Mouse (Mus musculus) stomach, embryonic 15.5 days (tissue): ENCODE data around the gene Shank3. TPM values are rescaled to one million over a fixed set of nuclear protein-coding genes. Genes with fewer than 3 reads are reported as not detected.

Source experiments
- ATAC-seq: fragments of 200-750 bp; cut with Nextera tagmentation; 2 replicates; pipeline ENCODE4 v1.8.0; 2017; ENCODE audit warnings: low read depth, moderate number of reproducible peaks, moderate TSS enrichment; ENCODE audit not compliant: insufficient read depth, low FRiP score
- H3K27ac ChIP-seq: fragments of 300-500 bp; sonication (generic); 2 replicates; pipeline ENCODE4 v1.5.1; 2015; ENCODE audit warnings: mild to moderate bottlenecking, inconsistent platforms
- H3K27me3 ChIP-seq: fragments of 300-500 bp; sonication (generic); replicated peaks from 2 replicates; pipeline ENCODE4 v1.6.1; 2015; ENCODE audit warnings: inconsistent platforms
- H3K36me3 ChIP-seq: fragments of 300-500 bp; sonication (generic); 2 replicates; pipeline ENCODE4 v1.6.1; 2015; ENCODE audit warnings: inconsistent platforms
- H3K4me1 ChIP-seq: fragments of 300-500 bp; sonication (generic); 2 replicates; pipeline ENCODE4 v1.6.1; 2015; ENCODE audit warnings: inconsistent platforms
- H3K4me2 ChIP-seq: fragments of 300-500 bp; sonication (generic); 2 replicates; pipeline ENCODE4 v1.6.1; 2015; ENCODE audit warnings: mild to moderate bottlenecking, inconsistent platforms
- H3K4me3 ChIP-seq: fragments of 300-500 bp; sonication (generic); replicated peaks from 2 replicates; pipeline ENCODE4 v1.5.1; 2015; ENCODE audit warnings: inconsistent platforms
- H3K9ac ChIP-seq: fragments of 300-500 bp; sonication (generic); 2 replicates; pipeline ENCODE4 v1.6.1; 2015; ENCODE audit warnings: inconsistent platforms
- H3K9me3 ChIP-seq: fragments of 300-500 bp; sonication (generic); 2 replicates; pipeline ENCODE4 v1.6.1; 2016; ENCODE audit warnings: inconsistent platforms
- WGBS: fragments of 180-500 bp; shearing (Covaris S2); methylation state at CpG from one replicate; pipeline ENCODE4 v1.1.7; 2015; 5-methylcytosine and 5-hydroxymethylcytosine counted together
- polyA plus RNA-seq: library from polyadenylated mRNA; unstranded; fragments of >200 nt; fragmentation: Nextera tagmentation; extraction: Ambion mirVana; gene quantifications from 2 replicates; pipeline ENCODE4 v1.2.1, GENCODE M21; 2015

Gene Shank3
- polyA plus RNA-seq, 1 experiment from 2014 or later, result 1.9 TPM

DNA sequence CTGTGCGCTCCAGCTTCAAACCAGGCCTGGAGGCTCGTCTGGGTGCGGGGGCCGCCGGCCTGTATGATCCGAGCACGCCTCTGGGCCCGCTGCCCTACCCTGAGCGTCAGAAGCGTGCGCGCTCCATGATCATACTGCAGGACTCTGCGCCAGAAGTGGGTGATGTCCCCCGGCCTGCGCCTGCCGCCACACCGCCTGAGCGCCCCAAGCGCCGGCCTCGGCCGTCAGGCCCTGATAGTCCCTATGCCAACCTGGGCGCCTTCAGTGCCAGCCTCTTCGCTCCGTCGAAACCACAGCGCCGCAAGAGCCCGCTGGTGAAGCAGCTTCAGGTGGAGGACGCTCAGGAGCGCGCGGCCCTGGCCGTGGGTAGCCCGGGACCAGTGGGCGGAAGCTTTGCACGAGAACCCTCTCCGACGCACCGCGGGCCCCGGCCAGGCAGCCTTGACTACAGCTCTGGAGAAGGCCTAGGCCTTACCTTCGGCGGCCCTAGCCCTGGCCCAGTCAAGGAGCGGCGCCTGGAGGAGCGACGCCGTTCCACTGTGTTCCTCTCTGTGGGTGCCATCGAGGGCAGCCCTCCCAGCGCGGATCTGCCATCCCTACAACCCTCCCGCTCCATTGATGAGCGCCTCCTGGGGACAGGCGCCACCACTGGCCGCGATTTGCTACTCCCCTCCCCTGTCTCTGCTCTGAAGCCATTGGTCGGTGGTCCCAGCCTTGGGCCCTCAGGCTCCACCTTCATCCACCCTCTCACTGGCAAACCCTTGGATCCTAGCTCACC is 48.6 kb downstream of the Shank3 start:
- no peaks in the 10 kb centered on the region for H3K9me3 ChIP-seq
- H3K36me3 ChIP-seq, result 0 out of 2 replicates have a peak, but pooled peaks cover 9% of the 10 kb centered on the region
- no peak overlapping the region for H3K9ac ChIP-seq
- H3K4me1 ChIP-seq, result 0 out of 2 replicates have a peak, but pooled peaks cover 5% of the 10 kb centered on the region
- WGBS, result 35% methylated on average over 58 of the region's 58 CpGs
- ATAC-seq, result peak; percentile 57
- H3K27me3 ChIP-seq, result peaks cover 16% of the 10 kb centered on the region
- H3K4me2 ChIP-seq, result peak overlapping the region; percentile 53
- no peak overlapping the region for H3K27ac ChIP-seq
- peak overlapping the region; percentile 28 for H3K4me3 ChIP-seq

DNA sequence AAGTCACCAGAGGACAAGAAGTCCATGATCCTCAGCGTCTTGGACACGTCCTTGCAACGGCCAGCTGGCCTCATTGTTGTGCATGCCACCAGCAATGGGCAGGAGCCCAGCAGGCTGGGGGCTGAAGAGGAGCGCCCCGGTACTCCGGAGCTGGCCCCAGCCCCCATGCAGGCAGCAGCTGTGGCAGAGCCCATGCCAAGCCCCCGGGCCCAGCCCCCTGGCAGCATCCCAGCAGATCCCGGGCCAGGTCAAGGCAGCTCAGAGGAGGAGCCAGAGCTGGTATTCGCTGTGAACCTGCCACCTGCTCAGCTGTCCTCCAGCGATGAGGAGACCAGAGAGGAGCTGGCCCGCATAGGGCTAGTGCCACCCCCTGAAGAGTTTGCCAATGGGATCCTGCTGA is 49.4 kb downstream of the Shank3 start:
- H3K9ac ChIP-seq, result no peak overlapping the region
- 0 out of 2 replicates have a peak, but pooled peaks cover 5% of the 10 kb centered on the region for H3K4me1 ChIP-seq
- H3K4me2 ChIP-seq, result peak overlapping the region; percentile 53; the same call in 1 of the 2 replicates
- no peaks in the 10 kb centered on the region for H3K9me3 ChIP-seq
- peaks cover 16% of the 10 kb centered on the region for H3K27me3 ChIP-seq
- H3K4me3 ChIP-seq, result 0 out of 2 replicates have a peak overlapping the region, but pooled peaks have one; percentile 28
- no peak for ATAC-seq
- H3K36me3 ChIP-seq, result 0 out of 2 replicates have a peak, but pooled peaks cover 9% of the 10 kb centered on the region
- 43% methylated on average over 11 of the region's 11 CpGs for WGBS
- H3K27ac ChIP-seq, result no peak overlapping the region

DNA sequence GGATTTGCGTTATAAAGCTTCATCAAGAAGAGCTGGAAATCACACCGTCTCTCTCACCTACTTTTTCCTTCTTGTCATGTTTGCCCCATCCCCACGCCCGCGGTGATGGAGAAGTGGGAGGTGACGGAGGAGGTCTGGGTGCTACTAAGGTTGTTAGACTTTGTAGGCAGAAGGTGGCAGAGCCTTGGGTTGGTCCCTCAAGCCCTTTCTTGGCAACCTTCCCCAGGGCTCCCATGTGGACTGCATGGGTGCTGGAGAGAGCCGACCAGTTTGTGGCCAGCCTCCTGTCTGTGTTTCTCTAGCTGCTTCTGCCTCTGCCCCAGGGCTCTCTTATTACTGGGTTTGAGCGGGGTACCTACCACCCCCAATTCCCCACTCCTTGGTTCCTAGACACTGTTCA is 51.1 kb downstream of the Shank3 start:
- ATAC-seq, result no peak
- no peak overlapping the region for H3K4me2 ChIP-seq
- H3K9me3 ChIP-seq, result no peaks in the 10 kb centered on the region
- no peak overlapping the region for H3K9ac ChIP-seq
- H3K27ac ChIP-seq, result no peak overlapping the region
- H3K4me1 ChIP-seq, result 0 out of 2 replicates have a peak, but pooled peaks cover 5% of the 10 kb centered on the region
- no peak overlapping the region for H3K4me3 ChIP-seq
- 0 out of 2 replicates have a peak, but pooled peaks cover 9% of the 10 kb centered on the region for H3K36me3 ChIP-seq
- H3K27me3 ChIP-seq, result peaks cover 16% of the 10 kb centered on the region
- 89% methylated on average over 8 of the region's 8 CpGs for WGBS

DNA sequence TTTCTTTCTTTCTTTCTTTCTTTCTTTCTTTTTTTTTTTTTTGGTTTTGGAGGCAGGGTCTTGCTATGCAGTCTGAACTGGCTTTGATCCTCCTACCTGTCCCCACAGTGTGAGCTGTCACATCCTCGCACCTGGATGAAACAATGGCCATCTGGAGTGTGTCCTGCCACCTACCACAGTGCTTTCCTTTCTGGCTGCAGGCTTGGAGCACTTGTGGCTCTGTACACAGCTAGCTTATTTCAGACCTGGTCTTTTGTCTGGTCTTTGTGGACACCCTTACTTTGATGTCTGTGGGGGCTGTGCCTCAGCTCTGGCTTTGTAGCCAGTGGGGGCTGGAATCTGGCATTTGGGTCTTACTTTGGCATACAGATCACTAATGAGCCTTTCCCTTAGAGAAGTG is 52.3 kb downstream of the Shank3 start:
- Histone ChIP-seq H3K9me3 (no peaks in the 10 kb centered on the region), H3K36me3 (0 out of 2 replicates have a peak, but pooled peaks cover 9% of the 10 kb centered on the region), H3K9ac (no peak overlapping the region), H3K27me3 (peaks cover 21% of the 10 kb centered on the region), H3K4me2 (no peak overlapping the region), H3K4me3 (no peak overlapping the region), H3K27ac (no peak overlapping the region), H3K4me1 (0 out of 2 replicates have a peak, but pooled peaks cover 7% of the 10 kb centered on the region)
- WGBS, result 74% methylated on average over 1 of the region's 1 CpGs
- ATAC-seq, result no peak

DNA sequence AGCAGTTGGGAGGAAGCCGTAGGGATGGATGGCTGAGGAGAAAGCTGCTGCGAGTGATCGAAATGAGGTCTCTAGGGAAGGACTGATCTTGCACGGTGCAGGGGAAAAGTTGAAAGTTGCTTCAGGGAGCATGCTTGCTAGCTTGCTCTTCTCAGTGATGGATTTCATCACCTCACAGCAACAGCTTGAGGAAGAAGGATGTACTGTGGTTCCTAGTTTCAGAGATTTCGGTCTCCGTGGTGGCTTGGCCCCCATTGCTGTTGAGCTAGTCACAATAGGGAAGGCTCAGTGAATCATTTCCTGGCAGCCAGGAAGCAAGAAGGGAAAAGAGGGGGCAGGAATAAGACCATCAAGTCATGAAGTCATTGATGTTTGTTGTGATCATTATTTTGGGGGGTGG is 56.2 kb downstream of the Shank3 start:
- ATAC-seq, result no peak
- H3K9ac ChIP-seq, result no peak overlapping the region
- H3K27ac ChIP-seq, result no peak overlapping the region
- peaks cover 29% of the 10 kb centered on the region for H3K27me3 ChIP-seq
- 87% methylated on average over 6 of the region's 6 CpGs for WGBS
- H3K4me1 ChIP-seq, result peaks cover 14% of the 10 kb centered on the region; the same call in 1 of the 2 replicates
- H3K4me3 ChIP-seq, result no peak overlapping the region
- H3K9me3 ChIP-seq, result no peaks in the 10 kb centered on the region
- H3K36me3 ChIP-seq, result no peaks in the 10 kb centered on the region
- no peak overlapping the region for H3K4me2 ChIP-seq

DNA sequence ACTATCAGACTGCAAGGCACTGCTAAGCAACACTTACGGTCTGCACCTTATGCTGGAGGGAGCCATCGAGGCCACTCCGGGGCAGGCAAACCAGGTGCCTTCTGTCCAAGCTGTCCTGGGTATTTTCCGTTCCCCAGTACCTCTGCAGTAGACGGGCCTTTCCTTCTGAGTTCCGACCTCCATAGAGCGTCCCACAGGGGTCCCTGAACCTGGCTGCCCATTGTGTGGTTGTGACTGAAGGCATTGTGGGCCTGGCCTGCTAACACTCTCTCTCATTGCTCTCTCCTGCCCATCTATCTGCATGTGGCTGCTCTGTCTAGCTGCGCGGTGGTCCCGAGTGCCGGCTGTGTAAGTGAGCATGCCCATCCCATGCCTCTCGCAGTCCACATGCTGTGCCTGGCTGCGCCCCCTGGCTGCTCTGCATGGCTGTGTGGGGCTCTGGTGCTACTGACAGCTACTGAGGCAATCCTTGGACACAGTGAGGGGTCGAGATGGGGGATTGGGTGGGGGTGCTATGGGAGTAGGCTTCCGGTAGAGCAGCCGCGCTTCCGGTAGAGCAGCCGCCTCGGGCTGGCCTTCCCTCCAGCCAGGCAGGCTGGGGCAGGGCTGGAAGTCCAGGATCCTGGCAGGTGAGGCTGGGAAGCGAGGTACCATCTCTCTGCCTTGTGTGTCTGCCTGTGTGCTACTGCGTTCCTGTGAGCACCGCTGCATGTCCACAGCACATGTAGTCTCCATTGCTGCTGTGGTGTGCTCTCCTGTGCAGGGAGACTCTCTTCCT is 57.2 kb downstream of the Shank3 start:
- H3K27me3 ChIP-seq, result peaks cover 29% of the 10 kb centered on the region
- no peaks in the 10 kb centered on the region for H3K36me3 ChIP-seq
- ATAC-seq, result no peak
- H3K9me3 ChIP-seq, result no peaks in the 10 kb centered on the region
- H3K27ac ChIP-seq, result 0 out of 2 replicates have a peak overlapping the region, but pooled peaks have one; percentile 54
- no peak overlapping the region for H3K9ac ChIP-seq
- peaks cover 14% of the 10 kb centered on the region; the same call in 1 of the 2 replicates for H3K4me1 ChIP-seq
- 0 out of 2 replicates have a peak overlapping the region, but pooled peaks have one; percentile 6 for H3K4me3 ChIP-seq
- WGBS, result 42% methylated on average over 23 of the region's 23 CpGs
- H3K4me2 ChIP-seq, result peak overlapping the region; percentile 58

DNA sequence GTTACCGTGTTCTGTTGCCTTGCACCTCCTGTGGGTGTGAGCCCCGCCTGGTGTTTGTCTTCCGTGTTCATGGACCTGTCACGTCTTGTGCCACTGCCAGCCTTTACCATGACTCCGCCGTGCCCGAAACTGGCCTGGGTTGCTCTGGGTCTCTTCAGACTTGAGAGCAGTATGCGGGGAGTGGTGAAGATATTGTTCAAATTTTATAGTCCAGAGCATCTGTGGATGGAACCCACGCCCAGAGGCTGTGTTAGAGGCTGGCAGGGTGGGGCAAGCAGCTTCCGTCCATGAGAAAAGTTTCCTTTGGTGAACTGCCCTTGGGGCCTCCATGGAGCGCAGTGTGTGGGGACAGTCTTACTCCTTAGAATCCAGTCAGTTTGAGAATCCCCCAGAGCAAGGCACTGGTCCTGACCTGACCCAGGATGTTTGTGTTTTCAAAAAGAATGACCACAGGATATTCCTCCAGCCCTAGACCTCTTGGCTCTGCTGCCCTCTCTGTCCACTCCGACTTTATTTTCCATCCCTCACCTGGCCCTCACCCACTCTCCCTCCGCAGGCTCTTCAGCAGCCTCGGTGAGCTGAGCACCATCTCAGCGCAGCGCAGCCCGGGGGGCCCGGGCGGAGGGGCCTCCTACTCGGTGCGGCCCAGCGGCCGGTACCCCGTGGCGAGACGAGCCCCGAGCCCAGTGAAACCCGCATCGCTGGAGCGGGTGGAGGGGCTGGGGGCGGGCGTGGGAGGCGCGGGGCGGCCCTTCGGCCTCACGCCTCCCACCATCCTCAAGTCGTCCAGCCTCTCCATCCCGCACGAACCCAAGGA is 58.0 kb downstream of the Shank3 start:
- H3K9ac ChIP-seq, result no peak overlapping the region
- 24% methylated on average over 40 of the region's 40 CpGs for WGBS
- peak overlapping the region; percentile 58 for H3K4me2 ChIP-seq
- H3K36me3 ChIP-seq, result no peaks in the 10 kb centered on the region
- H3K27me3 ChIP-seq, result peaks cover 29% of the 10 kb centered on the region
- peak overlapping the region; percentile 54; the same call in 1 of the 2 replicates for H3K27ac ChIP-seq
- no peak for ATAC-seq
- peak overlapping the region; percentile 28 for H3K4me3 ChIP-seq
- H3K4me1 ChIP-seq, result peaks cover 14% of the 10 kb centered on the region; the same call in 1 of the 2 replicates
- H3K9me3 ChIP-seq, result no peaks in the 10 kb centered on the region

DNA sequence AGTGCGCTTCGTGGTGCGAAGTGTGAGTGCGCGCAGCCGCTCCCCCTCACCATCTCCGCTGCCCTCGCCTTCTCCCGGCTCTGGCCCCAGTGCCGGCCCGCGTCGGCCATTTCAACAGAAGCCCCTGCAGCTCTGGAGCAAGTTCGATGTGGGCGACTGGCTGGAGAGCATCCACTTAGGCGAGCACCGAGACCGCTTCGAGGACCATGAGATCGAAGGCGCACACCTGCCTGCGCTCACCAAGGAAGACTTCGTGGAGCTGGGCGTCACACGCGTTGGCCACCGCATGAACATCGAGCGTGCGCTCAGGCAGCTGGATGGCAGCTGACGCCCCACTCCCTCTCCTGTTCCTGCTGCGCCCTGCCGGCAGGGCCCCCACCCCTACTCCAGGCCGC is 58.6 kb downstream of the Shank3 start:
- 21% methylated on average over 33 of the region's 34 CpGs for WGBS

DNA sequence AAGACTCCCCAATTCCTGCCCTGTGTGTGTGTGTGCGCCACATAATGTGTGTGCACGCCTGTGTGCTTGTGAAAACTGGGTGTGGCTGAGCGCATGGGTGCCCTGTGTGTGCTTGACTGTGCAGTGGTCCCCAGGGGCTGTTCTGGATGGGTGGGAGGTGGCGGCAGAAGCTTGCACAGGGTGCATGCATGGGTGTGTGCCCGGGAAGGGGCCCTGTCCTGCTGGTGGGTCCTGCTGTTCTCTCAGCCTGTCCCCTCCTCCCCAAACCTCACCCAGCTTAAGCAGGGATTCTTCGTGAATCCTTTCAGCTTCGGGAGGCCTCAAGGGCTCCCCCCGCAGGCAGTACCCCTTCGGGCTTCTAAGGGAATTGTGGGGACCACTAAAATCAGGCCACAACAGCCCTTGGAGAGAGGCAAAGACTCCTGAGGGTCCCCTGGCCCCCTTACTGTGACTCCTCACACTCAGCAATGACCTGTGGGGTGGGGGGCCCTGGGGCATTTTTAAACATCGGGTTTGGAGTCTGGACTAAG is 59.8 kb downstream of the Shank3 start:
- Histone ChIP-seq H3K4me2 (no peak overlapping the region), H3K27me3 (peaks cover 29% of the 10 kb centered on the region), H3K4me3 (no peak overlapping the region), H3K9me3 (no peaks in the 10 kb centered on the region), H3K27ac (no peak overlapping the region), H3K9ac (no peak overlapping the region), H3K36me3 (no peaks in the 10 kb centered on the region), H3K4me1 (peaks cover 14% of the 10 kb centered on the region; the same call in 1 of the 2 replicates)
- 53% methylated on average over 10 of the region's 10 CpGs for WGBS
- no peak for ATAC-seq

More for the DNA sequence above, 58.6 kb downstream of the Shank3 start:
- H3K4me2 ChIP-seq, result peak overlapping the region; percentile 58
- H3K27ac ChIP-seq, result no peak overlapping the region
- peak overlapping the region; percentile 28 for H3K4me3 ChIP-seq
- peaks cover 14% of the 10 kb centered on the region; the same call in 1 of the 2 replicates for H3K4me1 ChIP-seq
- no peak for ATAC-seq
- H3K9ac ChIP-seq, result no peak overlapping the region
- H3K9me3 ChIP-seq, result no peaks in the 10 kb centered on the region
- H3K27me3 ChIP-seq, result peaks cover 29% of the 10 kb centered on the region
- H3K36me3 ChIP-seq, result no peaks in the 10 kb centered on the region

DNA sequence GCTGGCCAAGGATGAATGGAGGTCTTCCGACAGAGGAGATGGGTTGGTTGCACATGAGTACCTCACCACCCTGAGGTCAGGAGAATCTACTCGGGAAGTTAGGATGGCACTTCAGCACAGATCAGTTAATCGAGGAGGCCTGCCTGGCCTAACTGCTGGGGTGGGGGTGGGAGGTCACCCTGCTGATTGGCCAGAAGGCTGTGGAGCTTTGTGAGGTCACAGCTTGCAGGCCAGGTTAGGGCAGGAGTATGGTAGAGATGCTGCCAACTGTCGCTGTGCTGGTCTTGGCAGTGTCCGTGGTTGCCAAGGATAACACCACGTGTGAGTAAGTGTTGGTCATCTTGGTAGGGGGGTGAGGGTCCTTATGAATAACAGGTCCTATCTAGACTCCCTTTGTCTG is 68.7 kb downstream of the Shank3 start, which contains the start of gene Acr:
Acr (plus strand) TSS at position 213 of the 400 bp plus-strand sequence.
- no peak for ATAC-seq
- H3K9me3 ChIP-seq, result no peaks in the 10 kb centered on the region
- no peak within 1 kb of the TSS for H3K9ac ChIP-seq
- 87% methylated on average over 6 of the region's 6 CpGs for WGBS
- H3K4me2 ChIP-seq, result no peak within 1 kb of the TSS
- H3K4me1 ChIP-seq, result no peaks in the 10 kb centered on the region
- H3K27me3 ChIP-seq, result no peaks in the 10 kb centered on the region
- H3K27ac ChIP-seq, result no peak within 1 kb of the TSS
- no peaks in the 10 kb centered on the region for H3K36me3 ChIP-seq
- H3K4me3 ChIP-seq, result no peak within 1 kb of the TSS

DNA sequence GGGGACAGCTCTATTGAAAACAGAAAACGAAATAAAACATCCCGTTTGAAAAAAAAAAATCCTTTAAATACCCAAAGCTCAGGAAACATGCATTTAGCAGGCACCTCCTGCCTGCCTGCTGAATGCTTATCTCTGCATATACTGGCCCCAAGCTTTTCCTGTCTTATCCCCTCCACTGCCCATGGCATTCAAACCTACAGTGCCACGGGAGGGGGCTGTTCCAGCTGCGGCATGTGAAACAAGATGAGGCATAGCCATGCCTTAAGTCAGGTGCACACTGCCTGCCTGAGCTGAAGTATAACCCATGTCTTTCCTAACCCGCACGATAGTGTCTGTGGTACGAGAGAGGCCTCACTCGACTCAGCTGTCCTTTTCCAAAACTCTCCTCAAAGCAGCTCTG is 72.7 kb downstream of the Shank3 start:
- no peak for ATAC-seq
- WGBS, result 68% methylated on average over 8 of the region's 8 CpGs
- H3K4me3 ChIP-seq, result no peak overlapping the region
- no peak overlapping the region for H3K9ac ChIP-seq
- H3K4me1 ChIP-seq, result no peaks in the 10 kb centered on the region
- no peaks in the 10 kb centered on the region for H3K9me3 ChIP-seq
- no peaks in the 10 kb centered on the region for H3K27me3 ChIP-seq
- H3K27ac ChIP-seq, result no peak overlapping the region
- H3K4me2 ChIP-seq, result no peak overlapping the region
- no peaks in the 10 kb centered on the region for H3K36me3 ChIP-seq
